ENCODE assay signal across 9 mouse cellular contexts in genomic region chr1:33647173-33647572, GRCm38 (mm10). TPM values are rescaled to one million over a fixed set of nuclear protein-coding genes. Genes with fewer than 3 reads are reported as not detected.
A peak's percentile ranks its signal among the peaks of the same experiment; 100 is the strongest.
DNase-seq lines count a peak whose midpoint lies in the region; ATAC-seq and TF ChIP-seq lines count a peak whose summit lies in the region.
"Had no signal": no experiment of that assay in that cellular context is flagged by ENCODE, and none has a peak within 500 bp of the region (broad histone marks: within the 10 kb centered on the region; RNA-seq: fewer than 3 reads in every experiment).

No protein-coding gene starts in this region.

- TF ChIP-seq EP300 in liver, embryonic 14.5 days (IDR thresholded peaks at IDR 0.05; ENCODE audit: low read depth) = no peak

- H3K4me1 ChIP-seq in liver, embryonic 14.5 days (replicated peaks; ENCODE audit: control insufficient read depth in 2 of 2, insufficient read depth in 2 of 2, low read length in 1 of 2) = peaks cover 13 to 24% of the 10 kb centered on the region in 2 experiments
- H3K4me1 ChIP-seq in forebrain, embryonic 15.5 days = peaks cover 6% of the 10 kb centered on the region
- no peaks in the 10 kb centered on the region for H3K4me1 ChIP-seq in midbrain, postnatal 0 days (ENCODE audit: insufficient read depth, low read length)
- H3K4me1 ChIP-seq: limb, embryonic 15.5 days had no signal

- H3K27me3 ChIP-seq in liver, embryonic 14.5 days (ENCODE audit: control insufficient read depth, insufficient read depth, low read length) = no peaks in the 10 kb centered on the region
- H3K27me3 ChIP-seq in forebrain, embryonic 15.5 days = no peaks in the 10 kb centered on the region
- no peaks in the 10 kb centered on the region for H3K27me3 ChIP-seq in midbrain, postnatal 0 days (ENCODE audit: insufficient read depth, low read length)
- H3K27me3 ChIP-seq: limb, embryonic 15.5 days had no signal

- H3K27ac ChIP-seq in liver, embryonic 14.5 days = no peak overlapping the region
- 0 out of 2 replicates have a peak overlapping the region, but pooled peaks have one; percentile 11 for H3K27ac ChIP-seq in forebrain, embryonic 15.5 days (replicated peaks)
- no peak overlapping the region for H3K27ac ChIP-seq in midbrain, postnatal 0 days (ENCODE audit: low read depth, low read length)
- H3K27ac ChIP-seq: limb, embryonic 15.5 days had no signal

- no peaks in the 10 kb centered on the region for H3K9me3 ChIP-seq in liver, embryonic 14.5 days (ENCODE audit: control insufficient read depth, low read length)
- H3K9me3 ChIP-seq in forebrain, embryonic 15.5 days = no peaks in the 10 kb centered on the region
- H3K9me3 ChIP-seq in midbrain, postnatal 0 days (ENCODE audit: low read length) = no peaks in the 10 kb centered on the region
- H3K9me3 ChIP-seq: limb, embryonic 15.5 days had no signal

- peaks cover 51% of the 10 kb centered on the region for H3K36me3 ChIP-seq in liver, embryonic 14.5 days (replicated peaks; ENCODE audit: control insufficient read depth, insufficient read depth, low read depth)
- H3K36me3 ChIP-seq in forebrain, embryonic 15.5 days = peaks cover 5% of the 10 kb centered on the region; the same call in 1 of the 2 replicates
- H3K36me3 ChIP-seq in midbrain, postnatal 0 days (ENCODE audit: insufficient read depth, low read length) = peaks cover 19% of the 10 kb centered on the region

- no peak for ATAC-seq in liver, embryonic 14.5 days (ENCODE audit: insufficient read depth)
- ATAC-seq in forebrain, embryonic 15.5 days (replicated peaks) = peak; percentile 84
- no peak for ATAC-seq in midbrain, postnatal 0 days (ENCODE audit: low FRiP score)
- no peak for ATAC-seq in megakaryocyte-erythroid progenitor cell, adult 5-6 weeks (replicated peaks; ENCODE audit: low FRiP score, low TSS enrichment, poor library complexity, severe bottlenecking)

- H3K9ac ChIP-seq in liver, embryonic 14.5 days (replicated peaks) = no peak overlapping the region
- no peak overlapping the region for H3K9ac ChIP-seq in forebrain, embryonic 15.5 days (replicated peaks)
- no peak overlapping the region for H3K9ac ChIP-seq in midbrain, postnatal 0 days (replicated peaks; ENCODE audit: low read length, poor library complexity, severe bottlenecking)
- H3K9ac ChIP-seq: limb, embryonic 15.5 days had no signal

- 84% methylated on average over 4 of the region's 4 CpGs for WGBS in liver, embryonic 14.5 days (ENCODE audit: insufficient replicate concordance)
- WGBS in forebrain, embryonic 15.5 days = 58% methylated on average over 4 of the region's 4 CpGs
- 66% methylated on average over 4 of the region's 4 CpGs for WGBS in midbrain, postnatal 0 days

- no peak overlapping the region for H3K4me3 ChIP-seq in liver, embryonic 14.5 days (ENCODE audit: insufficient read depth in 1 of 2, low read depth in 2 of 2, low read length in 2 of 2)
- no peak overlapping the region for H3K4me3 ChIP-seq in forebrain, embryonic 15.5 days
- H3K4me3 ChIP-seq in midbrain, postnatal 0 days (ENCODE audit: low read depth, low read length) = no peak overlapping the region
- H3K4me3 ChIP-seq: limb, embryonic 15.5 days had no signal

- TF ChIP-seq CTCF in liver, embryonic 14.5 days (IDR thresholded peaks at IDR 0.05; ENCODE audit: low read depth) = peak; percentile 44
- peak; percentile 78 for TF ChIP-seq CTCF in midbrain, postnatal 0 days (IDR thresholded peaks at IDR 0.05)

- H3K4me2 ChIP-seq in liver, embryonic 14.5 days (ENCODE audit: low read depth) = no peak overlapping the region
- no peak overlapping the region for H3K4me2 ChIP-seq in forebrain, embryonic 15.5 days (replicated peaks)
- no peak overlapping the region for H3K4me2 ChIP-seq in midbrain, postnatal 0 days (ENCODE audit: low read depth, low read length, poor library complexity, severe bottlenecking)
- H3K4me2 ChIP-seq: limb, embryonic 15.5 days had no signal

- DNase-seq in embryo, embryonic 10 days (ENCODE audit: low spot score) = peak; percentile 25
- DNase-seq in embryo, embryonic 10.5 days (ENCODE audit: low spot score) = no peak
- no peak for DNase-seq in liver, embryonic 14.5 days (ENCODE audit: low read depth in 3 of 3, low spot score in 3 of 3)
- no peak for DNase-seq in liver
- DNase-seq in midbrain, postnatal 0 days (ENCODE audit: low spot score) = peak; percentile 82
- DNase-seq in urinary bladder, postnatal 4 days (ENCODE audit: low spot score in 2 of 2) = no peak

RNA-seq across cellular contexts. Expression of gene Prim2, which starts 22.4 kb away (rescaled TPM):
- polyA plus RNA-seq in liver, embryonic 14.5 days (2012; rRNA removed) = 23.4 and 34.1 TPM in 2 replicates
- polyA plus RNA-seq in liver, embryonic 14.5 days (2014; fragmentation: Nextera tagmentation; extraction: Ambion mirVana) = 38.1 and 40.7 TPM in 2 replicates
- 33.5 and 35.0 TPM in 2 replicates for polyA plus RNA-seq in forebrain, embryonic 15.5 days (2015; fragmentation: Nextera tagmentation; extraction: Ambion mirVana)
- 18.7 and 21.5 TPM in 2 replicates for total RNA-seq in midbrain, postnatal 0 days (2014; rRNA removed)
- 12.6 and 13.2 TPM in 2 replicates for polyA plus RNA-seq in midbrain, postnatal 0 days (2015; fragmentation: Nextera tagmentation; extraction: Ambion mirVana)
- 88.7 and 102 TPM in 2 replicates for total RNA-seq in megakaryocyte-erythroid progenitor cell, adult 5-6 weeks (2014; fragmentation: Nextera tagmentation)
- 94.2 and 137 TPM in 2 replicates for total RNA-seq in megakaryocyte-erythroid progenitor cell, adult 5-6 weeks (2017)

Comparison
In these comparisons a context has a peak if more than half of its experiments do, and no peak if none do; other contexts are left out.
1. DNase-seq: peak in embryo, embryonic 10 days (single experiment) and midbrain, postnatal 0 days (single experiment); none in embryo, embryonic 10.5 days (single experiment), liver, embryonic 14.5 days (0 of 3), liver (single experiment) and urinary bladder, postnatal 4 days (0 of 2).